ENCODE assay signal across 35 mouse cellular contexts in the genomic region with DNA sequence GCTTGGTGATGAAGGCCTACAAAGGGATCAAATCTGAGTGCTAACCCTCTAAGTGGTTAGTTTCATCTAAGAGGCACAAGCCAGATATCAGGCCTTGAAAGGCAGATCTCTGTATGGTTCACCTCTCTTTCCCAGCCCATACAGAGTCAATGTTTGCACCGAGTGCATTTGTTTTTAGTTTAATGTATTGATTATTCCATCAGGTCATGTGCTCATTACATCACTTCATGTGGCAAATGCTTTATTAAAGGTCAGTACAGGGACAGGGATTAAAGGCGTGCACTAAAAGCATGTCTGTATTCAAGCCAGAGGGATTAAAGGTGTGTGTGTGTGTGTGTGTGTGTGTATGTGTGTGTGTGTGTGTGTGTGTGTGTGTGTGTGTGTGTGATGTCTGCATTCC.
"Had no signal": no experiment of that assay in that cellular context is flagged by ENCODE, and none has a peak within 500 bp of the region (broad histone marks: within the 10 kb centered on the region; RNA-seq: fewer than 3 reads in every experiment).

No protein-coding gene starts in this region.

- H3K4me2 ChIP-seq: heart, embryonic 11.5 days; heart, embryonic 12.5 days; heart, embryonic 13.5 days; heart, embryonic 15.5 days; hindbrain, embryonic 12.5 days; hindbrain, embryonic 13.5 days; hindbrain, embryonic 14.5 days; hindbrain, embryonic 15.5 days; intestine, embryonic 15.5 days; kidney, embryonic 15.5 days had no signal

- H3K4me1 ChIP-seq: heart, embryonic 10.5 days; heart, embryonic 12.5 days; heart, embryonic 15.5 days; hindbrain, embryonic 10.5 days; hindbrain, embryonic 12.5 days; hindbrain, embryonic 13.5 days; hindbrain, embryonic 15.5 days; intestine, embryonic 15.5 days; kidney, embryonic 15.5 days had no signal

- H3K36me3 ChIP-seq: heart, embryonic 10.5 days; heart, embryonic 12.5 days; heart, embryonic 13.5 days; heart, embryonic 15.5 days; hindbrain, embryonic 10.5 days; hindbrain, embryonic 12.5 days; hindbrain, embryonic 13.5 days; hindbrain, embryonic 15.5 days; intestine, embryonic 15.5 days; kidney, embryonic 15.5 days had no signal

- DNase-seq: heart, postnatal 10 days; heart, postnatal 14 days; heart, postnatal 36 days; heart, postnatal 4 days; kidney, adult 11 months; kidney, adult 18-20 months; kidney, adult 2 months; kidney, adult 8-10 months; kidney, adult 9 months; kidney, postnatal 10 days; kidney, postnatal 14 days; kidney, postnatal 25 days; kidney, postnatal 36 days; kidney, postnatal 4 days; layer of hippocampus, adult 9-11 months; layer of hippocampus, postnatal 36 days had no signal

- H3K9ac ChIP-seq: heart, embryonic 12.5 days; heart, embryonic 13.5 days; heart, embryonic 15.5 days; hindbrain, embryonic 12.5 days; hindbrain, embryonic 13.5 days; hindbrain, embryonic 14.5 days; hindbrain, embryonic 15.5 days; intestine, embryonic 15.5 days; kidney, embryonic 15.5 days had no signal

- ATAC-seq: hindbrain, embryonic 16.5 days; hindbrain, postnatal 0 days; inflammation-experienced regulatory T-cells, adult 6 months; intestine, embryonic 15.5 days; intestine, embryonic 16.5 days; intestine, postnatal 0 days had no signal

- H3K27ac ChIP-seq: heart, embryonic 10.5 days; heart, embryonic 13.5 days; heart, embryonic 15.5 days; hindbrain, embryonic 10.5 days; hindbrain, embryonic 12.5 days; hindbrain, embryonic 13.5 days; hindbrain, embryonic 14.5 days; hindbrain, embryonic 15.5 days; hindbrain, postnatal 0 days; intestine, embryonic 15.5 days; kidney, embryonic 15.5 days; kidney, postnatal 0 days; layer of hippocampus, adult 2 months had no signal

- H3K9me3 ChIP-seq: heart, embryonic 10.5 days; heart, embryonic 12.5 days; heart, embryonic 13.5 days; heart, embryonic 15.5 days; hindbrain, embryonic 10.5 days; hindbrain, embryonic 12.5 days; hindbrain, embryonic 13.5 days; hindbrain, embryonic 15.5 days; intestine, embryonic 15.5 days; kidney, embryonic 15.5 days had no signal

- H3K27me3 ChIP-seq: heart, embryonic 12.5 days; heart, embryonic 13.5 days; heart, embryonic 15.5 days; hindbrain, embryonic 12.5 days; hindbrain, embryonic 13.5 days; hindbrain, embryonic 15.5 days; intestine, embryonic 15.5 days; kidney, embryonic 15.5 days had no signal

- H3K4me3 ChIP-seq: heart, embryonic 10.5 days; heart, embryonic 12.5 days; heart, embryonic 13.5 days; heart, embryonic 15.5 days; hindbrain, embryonic 10.5 days; hindbrain, embryonic 12.5 days; hindbrain, embryonic 13.5 days; hindbrain, embryonic 15.5 days; intestine, embryonic 15.5 days; kidney, embryonic 15.5 days; layer of hippocampus, adult 2 months had no signal
